Mouse (Mus musculus) adrenal gland, postnatal 4 days (tissue): ENCODE measurements around the gene Exog. TPM values are rescaled to one million over a fixed set of nuclear protein-coding genes. Genes with fewer than 3 reads are reported as not detected.
A peak's percentile ranks its signal among the peaks of the same experiment; 100 is the strongest.

Source experiments
- DNase-seq, 2 experiments: peaks; one replicate each; pipeline ENCODE4 v3.0.0; 2021 to 2022; ENCODE audit warnings: low spot score in 2 of 2, mixed read lengths in 2 of 2
- total RNA-seq, 2 experiments: library from RNA; stranded (reverse); gene quantifications; 2 replicates each; pipeline ENCODE4 v1.2.3; 2021

The Exog gene
- total RNA-seq, 2 experiments from 2014 or later, result 6.1 to 6.6 TPM

DNA sequence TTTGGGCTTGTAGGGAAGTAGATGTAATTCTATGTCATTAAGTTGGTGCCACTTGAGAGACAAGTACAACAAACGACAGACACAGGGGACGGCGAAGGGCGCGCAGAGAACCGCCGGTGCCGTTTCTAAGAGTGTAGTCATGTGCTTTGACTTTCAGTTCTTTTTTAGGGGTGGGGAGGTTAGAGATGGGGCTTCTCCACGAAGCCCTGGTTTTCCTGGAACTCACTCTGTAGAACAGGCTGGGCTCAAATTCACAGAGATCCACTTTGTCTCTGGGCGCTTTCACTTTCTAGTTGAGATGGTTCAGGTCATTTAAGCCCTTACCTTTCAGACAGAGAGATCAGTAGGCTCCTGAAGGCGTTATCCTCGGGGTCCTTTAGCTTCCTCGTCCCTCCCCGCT lies 11.2 kb downstream of the Exog start:
- DNase-seq, result no peak

DNA sequence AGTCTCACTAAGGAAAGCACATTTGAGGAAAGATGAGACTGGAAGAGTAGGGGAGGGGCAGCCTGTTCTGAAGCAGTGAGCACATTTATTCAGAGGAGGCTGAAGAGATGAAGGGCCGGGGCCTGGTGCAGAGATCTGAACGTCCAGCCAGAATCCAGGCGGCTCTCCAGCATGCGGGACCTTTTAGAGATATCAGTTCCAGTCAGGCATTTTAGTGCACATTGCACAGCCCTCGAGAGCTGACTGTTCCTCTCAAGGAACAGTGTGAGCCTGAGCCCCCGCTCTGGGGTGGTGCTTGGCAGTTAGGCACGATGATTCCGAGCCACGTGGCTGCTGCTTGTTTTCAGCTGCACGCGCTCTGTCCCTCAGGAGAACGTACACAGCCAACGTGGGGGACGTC lies 12.4 kb downstream of the Exog start:
- DNase-seq, result no peak

DNA sequence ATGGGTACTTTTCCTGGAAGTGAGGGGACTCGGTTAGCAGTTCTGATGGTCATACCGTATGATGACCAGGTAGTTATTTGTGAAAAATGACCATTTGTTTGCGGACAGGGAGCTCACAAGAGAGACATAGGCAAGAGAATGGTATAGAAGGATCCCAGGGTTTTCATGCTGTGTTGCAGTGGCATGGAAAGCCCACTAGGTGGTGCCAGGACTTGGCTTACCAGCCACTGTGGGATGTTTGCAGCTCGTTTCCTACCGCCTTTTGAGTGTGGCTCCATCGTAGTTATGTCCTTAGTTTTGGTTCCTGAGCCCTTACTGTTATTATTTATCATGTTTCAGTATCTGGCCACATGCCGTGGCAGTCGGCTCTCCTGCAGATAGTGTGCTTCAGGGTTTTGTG lies 15.7 kb downstream of the Exog start:
- peak in 1 of 2 experiments; percentile 40 for DNase-seq

DNA sequence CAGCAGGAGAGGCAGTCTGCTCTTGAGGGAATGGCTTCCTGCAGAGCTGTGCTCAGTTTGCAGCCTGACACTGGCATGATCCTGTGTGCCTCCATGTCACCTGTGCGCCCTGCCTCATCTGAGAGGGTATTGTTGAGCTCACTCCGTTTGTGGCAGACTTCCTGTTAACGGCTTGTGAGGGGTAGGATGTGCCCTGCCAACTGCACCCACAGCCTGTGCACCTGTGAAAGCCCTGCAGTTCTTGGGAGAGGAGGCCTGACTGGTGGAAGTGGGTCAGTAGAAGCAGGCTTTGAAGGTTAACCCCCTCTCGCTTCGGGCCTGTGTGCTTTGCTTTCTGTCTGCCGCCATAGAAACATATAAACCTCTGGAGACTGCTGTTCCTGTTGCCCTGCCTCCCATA lies 20.3 kb downstream of the Exog start:
- no peak for DNase-seq

DNA sequence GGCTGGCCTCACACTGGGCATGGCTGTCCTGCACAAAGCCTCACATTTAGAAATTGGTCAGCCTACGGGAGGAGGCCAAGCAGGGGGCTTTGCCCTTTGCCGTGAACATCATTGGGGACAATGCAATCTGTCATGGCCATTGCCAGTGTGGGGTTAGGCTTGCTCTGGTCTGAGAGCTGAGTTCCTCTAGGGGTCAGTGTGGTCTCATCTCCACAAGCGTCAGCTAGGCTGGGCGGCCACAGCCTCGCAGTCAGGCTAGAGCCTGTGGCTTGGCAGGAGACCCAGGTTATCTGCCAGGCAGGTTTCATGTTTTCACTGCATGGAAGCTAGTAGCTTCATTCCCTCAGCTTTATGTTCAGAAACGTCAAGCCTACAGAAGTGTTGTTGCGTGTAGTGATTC lies 20.9 kb downstream of the Exog start:
- DNase-seq, result no peak

DNA sequence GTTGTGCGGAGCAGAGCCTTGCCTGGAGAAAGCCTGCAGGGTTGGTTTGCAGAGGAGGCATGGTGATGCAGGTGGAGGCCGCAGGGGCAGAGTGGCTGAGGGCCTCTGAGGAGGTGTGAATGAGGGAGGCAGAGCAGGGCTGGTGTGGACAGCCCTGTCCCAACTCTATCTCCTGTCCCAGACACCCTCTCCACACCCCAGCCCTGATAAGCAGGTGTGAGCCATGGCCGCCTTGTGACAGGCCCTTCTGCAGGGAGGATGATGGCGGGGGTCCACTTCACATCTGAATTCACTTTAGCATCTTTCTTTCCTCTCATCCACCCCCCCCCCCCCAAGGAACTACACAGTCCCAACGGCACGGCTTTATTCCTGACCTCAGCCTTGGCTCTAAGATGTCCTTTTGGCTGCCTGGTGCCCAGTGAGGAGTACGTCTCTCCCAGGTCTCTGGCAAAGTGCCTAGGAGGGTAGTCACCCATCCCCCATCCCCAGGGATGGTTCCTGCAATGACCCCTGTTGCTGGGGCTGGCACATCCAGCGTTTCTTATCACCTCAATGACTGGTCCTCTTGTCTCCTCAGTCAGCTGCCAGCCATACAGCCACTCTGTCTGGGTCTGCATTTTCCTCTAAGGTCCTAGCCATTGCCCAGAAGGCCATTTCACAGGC lies 25.1 kb downstream of the Exog start:
- DNase-seq, result no peak

DNA sequence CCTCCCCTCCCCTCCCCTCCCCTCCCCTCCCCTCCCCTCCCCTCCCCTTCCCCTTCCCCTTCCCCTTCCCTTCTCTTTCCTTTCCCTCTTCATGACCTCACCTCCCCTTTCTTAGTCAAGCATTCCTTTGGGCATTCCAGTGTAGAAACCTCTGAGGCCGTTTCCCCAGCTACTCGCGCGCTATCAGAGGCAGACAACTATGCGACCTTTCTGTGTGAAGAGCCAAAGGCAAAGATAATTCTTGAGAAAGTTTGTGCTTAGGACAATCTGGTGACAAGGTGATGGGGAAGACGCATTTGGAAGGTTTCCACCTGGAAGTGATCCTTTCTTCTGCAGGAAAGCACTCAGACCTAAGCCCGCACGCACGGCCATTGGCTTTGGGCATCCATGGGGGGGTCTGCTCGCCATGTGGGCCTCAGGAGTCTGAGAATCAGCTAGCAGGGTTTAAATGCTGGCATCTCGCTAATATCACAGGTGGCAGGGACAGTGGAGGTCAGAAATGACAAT lies 27.7 kb downstream of the Exog start:
- DNase-seq, result no peak

DNA sequence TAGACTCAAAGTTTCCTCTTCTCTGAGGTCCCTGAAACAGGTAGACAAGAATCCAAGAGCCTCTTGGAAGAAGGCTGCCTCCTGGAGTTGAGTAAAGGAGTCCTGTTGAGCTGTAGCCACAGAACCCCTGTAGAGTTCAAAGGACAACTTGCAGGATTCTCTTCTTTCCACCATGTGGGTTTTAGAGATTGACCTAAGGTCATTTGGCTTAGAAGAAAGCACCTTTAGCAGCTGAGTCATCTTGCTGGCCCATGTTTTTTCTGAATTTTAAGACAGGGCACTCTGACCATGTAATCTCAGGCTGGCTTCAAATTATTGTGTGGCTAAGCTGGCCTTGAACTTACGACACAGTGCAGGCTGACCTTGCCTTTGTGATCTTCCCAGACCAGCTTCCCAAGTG lies 28.3 kb downstream of the Exog start:
- no peak for DNase-seq

DNA sequence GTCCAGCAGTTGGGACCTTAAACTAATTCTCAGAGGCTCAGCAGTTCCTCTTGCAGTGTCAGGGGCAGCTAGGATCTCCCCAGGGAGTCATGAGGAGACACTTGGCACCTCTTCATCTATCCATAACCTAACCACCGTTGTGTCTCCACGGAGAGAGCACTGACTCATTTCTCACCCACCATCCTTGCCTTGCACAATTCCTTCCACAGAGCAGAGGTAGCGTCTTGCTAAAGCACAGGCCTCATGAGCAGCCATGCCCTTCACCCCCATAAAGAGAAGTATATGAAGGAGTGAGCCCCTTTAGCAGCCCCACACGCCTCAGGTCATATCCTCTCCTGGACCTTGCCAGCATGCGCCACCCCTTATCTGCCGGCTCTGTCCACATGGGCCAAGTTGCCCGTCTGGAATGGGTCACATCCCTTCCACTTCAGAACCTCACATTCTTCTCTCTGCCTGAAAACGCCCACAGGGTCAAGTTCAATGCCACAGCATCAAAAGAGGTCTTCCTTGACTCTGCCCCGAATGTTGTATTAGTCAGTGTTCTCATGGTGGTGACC lies 28.9 kb downstream of the Exog start:
- DNase-seq, result no peak

DNA sequence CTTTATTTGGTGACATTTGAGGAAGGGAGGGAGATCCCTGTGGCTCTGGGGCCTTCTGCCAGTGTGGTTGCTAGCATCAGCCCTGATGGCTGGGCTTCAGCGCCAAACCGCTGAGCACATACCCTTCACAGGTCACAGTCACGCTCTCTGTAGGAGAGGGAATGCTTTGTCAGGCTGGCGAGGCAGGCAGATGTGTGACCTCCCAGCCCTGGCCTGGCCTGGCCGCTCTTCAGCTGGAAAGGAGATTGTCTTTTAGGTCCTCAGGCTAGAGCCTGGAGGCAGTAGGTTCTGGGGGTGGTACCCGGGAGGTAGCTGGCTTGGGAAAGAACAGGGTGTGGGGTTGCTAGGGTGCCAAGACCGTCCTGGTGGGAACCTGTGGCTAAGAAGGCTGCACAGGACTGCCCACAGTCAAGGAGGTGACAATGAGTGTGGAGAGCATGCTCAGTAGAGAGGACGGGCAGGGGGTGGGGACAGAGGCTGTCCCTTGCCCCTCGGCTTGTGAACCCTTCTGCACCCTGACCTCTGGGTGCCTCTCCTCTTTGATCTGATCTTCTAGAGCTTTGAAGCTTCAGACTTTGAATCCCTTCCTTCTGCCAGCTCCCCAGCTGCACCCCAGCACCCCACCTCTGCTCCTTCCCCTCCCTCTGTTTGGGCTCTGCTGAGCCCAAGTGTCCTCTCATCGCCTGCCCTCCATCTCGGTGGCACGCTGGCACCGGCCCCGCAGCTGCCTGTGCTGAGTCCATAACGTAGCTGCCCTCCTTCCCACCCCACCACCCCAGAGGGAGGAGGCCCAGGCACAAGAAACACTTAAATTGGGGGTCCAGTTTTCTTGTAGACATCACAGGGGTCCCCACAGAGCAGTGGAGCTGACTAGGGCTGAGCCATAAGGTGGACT lies 30.2 kb downstream of the Exog start:
- no peak for DNase-seq

DNA sequence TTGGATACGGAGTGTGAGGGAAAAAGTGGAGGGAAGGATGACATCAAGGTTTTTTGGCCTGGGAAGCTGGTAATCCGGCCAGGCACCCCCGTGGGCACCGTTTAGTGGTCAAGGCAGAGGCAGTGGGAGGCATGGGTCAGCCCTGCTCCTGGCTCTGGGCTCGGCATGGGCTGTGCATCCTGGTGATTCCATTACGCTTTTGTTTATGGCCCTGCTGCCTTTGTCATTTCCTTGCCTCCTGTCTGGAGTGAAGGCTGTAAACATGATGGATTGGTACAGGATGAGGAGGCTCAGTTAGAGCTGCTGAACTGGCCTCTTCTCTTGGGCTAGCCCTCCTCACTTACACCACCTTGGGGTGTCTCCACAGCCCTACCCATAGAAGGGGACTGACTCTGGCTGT lies 33.0 kb downstream of the Exog start:
- DNase-seq, result no peak

DNA sequence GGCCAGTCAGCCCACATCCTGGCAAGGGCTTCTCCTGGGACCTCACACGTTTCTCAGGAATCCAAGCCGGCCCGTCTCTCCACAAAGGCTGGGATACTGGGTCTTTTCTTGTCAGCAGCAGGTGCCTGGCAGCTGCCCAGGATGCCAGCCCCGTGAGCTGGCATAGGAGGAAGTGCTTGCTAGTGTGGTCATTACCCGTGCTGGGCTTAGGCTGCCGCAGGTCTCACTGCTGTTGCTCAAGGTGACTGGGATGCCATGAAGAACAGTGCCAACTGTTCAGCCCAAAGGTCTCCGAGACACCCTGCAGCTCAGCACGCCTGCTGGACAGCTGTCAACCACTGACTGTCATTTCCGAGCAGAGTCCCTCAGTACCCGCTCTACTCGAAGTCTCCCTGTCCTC lies 33.6 kb downstream of the Exog start:
- no peak for DNase-seq

DNA sequence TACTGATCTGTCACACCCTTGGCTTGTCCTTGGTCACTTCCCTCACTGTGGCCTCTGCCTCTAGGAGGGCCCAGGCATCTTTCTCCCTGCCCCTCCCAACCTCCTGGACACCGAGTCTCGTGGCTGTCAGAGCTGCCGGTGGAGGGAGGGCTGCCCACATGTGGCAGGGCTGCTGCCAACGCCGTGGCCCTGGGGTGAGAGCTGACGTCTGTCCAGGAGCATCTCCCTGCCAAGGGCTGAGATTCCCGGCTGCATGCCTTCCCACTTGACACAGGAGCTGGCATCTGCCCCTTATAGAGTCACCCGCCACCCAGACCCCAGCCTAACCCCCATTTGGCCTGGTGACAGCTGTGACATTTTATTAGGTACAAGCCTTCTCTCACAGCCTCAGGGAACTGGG lies 34.6 kb downstream of the Exog start:
- peak in 1 of 2 experiments; percentile 35 for DNase-seq

DNA sequence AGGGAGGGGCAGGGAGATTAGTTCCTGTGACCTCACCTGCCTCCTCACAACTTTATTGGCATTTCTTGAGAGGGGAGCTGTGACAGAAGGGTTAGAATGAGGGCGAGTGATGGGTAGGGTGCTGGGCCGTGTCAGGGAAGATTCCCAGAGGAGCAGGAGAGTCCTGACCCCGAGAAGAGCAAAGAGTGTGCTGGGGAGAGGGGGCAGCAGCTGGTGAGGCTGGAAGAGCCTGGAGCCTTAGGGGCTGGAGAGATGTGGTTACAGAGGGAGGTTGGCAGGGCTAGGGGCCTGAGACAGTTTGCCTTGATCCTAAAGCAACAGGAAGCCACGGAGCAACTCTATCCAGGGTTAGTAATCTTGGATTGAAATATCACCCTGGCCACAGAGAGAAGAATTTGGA lies 36.9 kb downstream of the Exog start:
- no peak for DNase-seq

DNA sequence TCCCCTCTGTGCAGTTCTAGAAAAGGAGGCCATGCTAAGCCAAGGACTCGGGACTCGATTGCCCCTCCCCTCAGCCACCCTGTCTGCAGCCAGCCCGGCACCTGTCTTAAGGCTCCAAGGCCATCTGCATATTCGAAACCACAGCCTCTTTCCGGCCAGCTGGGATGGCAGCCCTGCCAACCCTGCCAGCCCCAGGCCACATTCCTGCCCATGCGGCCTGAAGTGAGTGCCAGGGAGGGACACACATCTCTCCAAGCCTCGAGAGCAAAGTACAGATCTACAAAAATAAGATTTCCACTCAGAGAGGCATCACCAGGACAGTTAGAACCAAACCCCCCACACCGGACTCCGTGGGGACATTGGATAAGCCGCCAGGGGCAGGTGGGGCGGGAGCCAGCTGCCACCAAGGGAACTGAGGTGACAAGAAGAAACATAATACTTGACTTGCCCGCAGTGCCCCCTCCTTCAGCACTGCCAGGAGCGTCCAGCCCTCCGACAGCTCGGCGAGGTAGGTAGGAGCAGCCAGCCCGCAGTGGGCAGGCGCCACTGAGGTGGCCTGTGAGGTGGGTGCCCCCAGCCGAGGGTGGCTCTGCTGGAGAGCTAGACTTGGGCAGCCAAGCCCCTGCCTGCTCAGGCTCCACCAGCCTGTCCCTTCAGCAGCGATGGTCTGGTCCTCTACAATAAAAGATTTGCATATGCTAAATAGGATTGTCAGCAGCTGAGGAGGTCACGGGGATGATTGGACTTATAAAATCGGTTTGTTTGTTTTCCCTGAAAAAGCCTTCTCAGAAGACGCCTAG lies 39.0 kb downstream of the Exog start:
- no peak for DNase-seq

DNA sequence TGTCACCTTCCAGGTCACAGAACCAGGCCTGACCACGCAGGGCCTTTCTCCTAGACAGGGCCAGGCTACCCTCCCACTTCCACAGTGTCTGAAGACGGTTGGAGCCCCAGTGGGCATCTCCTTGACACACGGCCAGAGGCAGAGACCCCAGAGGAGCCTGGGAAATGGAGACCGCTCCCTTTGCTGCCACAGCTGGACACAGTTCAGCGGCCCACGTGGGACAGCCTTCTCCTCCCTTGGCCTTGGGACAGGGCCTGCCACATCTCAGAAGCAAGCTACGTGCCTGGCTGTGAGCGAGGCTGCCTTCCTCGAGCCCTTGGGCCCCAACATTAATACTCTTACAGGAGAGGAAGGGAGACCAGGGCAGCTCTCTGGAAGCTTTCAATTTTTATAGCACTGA lies 39.7 kb downstream of the Exog start:
- no peak for DNase-seq

DNA sequence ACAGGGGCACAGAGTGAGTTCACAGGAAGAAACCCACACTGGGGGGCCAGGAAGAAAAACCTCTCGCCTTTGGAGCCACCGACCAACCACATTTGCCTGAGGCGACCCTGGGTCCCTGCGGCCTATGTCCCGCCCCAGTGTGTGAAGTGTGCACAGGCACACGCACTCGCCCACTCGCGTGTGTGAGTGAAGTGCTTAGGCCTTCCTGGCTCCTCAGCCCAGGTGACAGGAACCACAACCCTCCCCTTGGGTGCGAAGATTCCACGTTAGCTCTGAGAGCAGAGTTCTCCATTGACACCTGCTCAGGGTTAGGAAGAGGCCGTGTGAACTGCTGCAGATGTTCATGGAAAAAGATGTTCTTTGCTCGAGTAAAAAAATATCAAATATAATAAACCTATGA lies 40.1 kb downstream of the Exog start:
- no peak for DNase-seq

DNA sequence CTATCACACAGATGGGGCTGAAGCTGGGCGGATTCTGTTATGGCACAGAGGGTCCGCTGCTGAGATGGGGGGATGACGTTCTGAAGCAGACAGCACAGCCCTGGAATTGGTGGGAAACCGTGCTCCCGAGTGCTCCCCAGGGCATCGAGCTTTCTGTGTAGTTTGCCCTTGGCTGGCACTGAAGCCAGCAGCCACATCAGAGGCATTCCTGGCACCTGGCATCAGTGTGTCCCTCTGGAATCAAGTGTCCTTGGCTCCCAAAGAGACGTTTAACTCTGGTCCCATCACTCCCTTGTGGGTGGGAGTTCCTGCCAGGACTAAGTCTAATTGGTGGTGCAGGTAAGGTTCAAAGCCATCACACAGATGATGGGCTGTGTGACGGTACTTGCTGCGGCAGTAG lies 51.6 kb downstream of the Exog start:
- DNase-seq, result no peak

DNA sequence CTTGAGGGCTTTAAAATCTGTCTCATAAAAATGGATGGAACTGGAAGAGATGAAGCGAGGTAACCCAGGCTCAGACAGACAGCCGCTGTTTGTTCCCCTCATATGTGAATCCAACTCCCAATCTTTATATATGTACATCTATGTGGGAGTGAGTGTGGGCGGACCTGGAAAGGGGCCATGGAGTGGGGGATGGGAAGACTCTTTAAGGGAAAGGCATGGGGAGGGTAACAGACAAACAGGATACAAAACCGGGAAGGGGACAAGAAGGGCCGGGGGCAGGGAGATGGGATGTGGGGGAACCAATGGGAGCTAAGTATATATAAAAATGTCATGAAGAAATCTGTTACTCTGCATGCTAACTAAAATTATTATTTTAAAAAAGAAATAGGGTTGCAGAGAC lies 52.2 kb downstream of the Exog start:
- no peak for DNase-seq

DNA sequence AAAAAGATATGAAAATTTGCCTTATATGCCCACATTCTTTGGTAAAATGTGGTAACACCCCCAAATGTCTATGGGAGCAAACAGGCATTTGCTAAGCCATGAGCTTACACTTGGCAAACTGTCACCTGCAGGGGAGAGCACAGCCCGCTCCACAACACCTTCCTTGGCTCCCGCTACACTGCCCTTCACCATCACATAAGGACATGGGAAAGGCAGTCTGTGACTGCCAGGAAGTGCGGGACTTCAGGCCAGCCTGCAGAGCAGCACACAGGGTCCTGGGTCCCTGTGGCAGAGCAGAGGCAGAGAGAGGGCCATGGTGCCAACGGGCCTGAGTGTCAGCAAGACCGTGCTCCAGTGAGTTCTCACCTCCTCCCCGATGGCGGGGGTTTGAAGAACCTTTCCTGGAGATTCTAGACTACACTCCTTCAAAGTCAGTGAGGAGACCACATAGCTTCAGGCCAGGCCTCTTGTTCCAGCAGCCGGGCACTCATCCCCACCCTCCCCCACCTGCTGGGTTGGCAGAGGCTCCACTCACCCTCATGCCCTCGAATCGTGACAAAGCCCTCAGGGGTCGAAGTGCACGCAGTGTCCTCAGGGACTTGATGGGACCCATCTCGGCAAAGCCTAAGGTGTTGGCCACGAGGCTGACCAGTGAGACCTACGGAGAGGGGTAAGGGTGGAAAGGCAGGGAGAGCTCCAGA lies 53.0 kb downstream of the Exog start:
- DNase-seq, result no peak

DNA sequence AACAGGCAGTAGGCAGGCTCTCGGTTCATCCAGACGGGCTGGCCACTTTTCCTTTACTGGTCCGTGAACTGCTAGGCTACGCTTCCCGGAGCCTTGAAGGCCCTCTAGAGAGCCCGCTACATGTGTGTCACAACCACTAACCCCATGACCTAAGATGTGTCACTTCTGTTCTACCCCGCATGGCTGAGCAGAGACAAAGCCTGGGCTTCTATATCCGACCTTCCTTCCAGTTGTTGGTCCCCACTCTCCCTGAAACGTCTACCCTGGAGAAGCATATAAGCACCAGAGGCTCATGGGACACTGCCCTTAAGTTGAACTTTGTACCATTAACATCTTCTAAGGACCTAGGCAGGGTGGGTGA lies 53.5 kb downstream of the Exog start:
- no peak for DNase-seq
